ENCODE assay signal across 8 mouse cellular contexts in genomic region chr10:89395823-89396222, GRCm38 (mm10). TPM values are rescaled to one million over a fixed set of nuclear protein-coding genes. Genes with fewer than 3 reads are reported as not detected.
DNase-seq lines count a peak whose midpoint lies in the region; ATAC-seq lines count a peak whose summit lies in the region.
"Had no signal": no experiment of that assay in that cellular context is flagged by ENCODE, and none has a peak within 500 bp of the region (broad histone marks: within the 10 kb centered on the region; RNA-seq: fewer than 3 reads in every experiment).

No protein-coding gene starts in this region.

- peak overlapping the region; percentile 42 for H3K4me3 ChIP-seq in heart, embryonic 10.5 days
- H3K4me3 ChIP-seq in lung, embryonic 15.5 days = no peak overlapping the region
- no peak overlapping the region for H3K4me3 ChIP-seq in neural tube, embryonic 15.5 days (replicated peaks)
- H3K4me3 ChIP-seq: stomach, embryonic 15.5 days had no signal

- H3K9me3 ChIP-seq in heart, embryonic 10.5 days = no peaks in the 10 kb centered on the region
- H3K9me3 ChIP-seq in lung, embryonic 15.5 days = peaks cover 3% of the 10 kb centered on the region; the same call in 1 of the 2 replicates
- H3K9me3 ChIP-seq in neural tube, embryonic 15.5 days (replicated peaks) = no peaks in the 10 kb centered on the region
- H3K9me3 ChIP-seq: stomach, embryonic 15.5 days had no signal

- H3K4me2 ChIP-seq in lung, embryonic 15.5 days = peak overlapping the region; percentile 16; the same call in 1 of the 2 replicates
- peak overlapping the region; percentile 27 for H3K4me2 ChIP-seq in neural tube, embryonic 15.5 days
- H3K4me2 ChIP-seq: stomach, embryonic 15.5 days had no signal

- WGBS in heart, embryonic 10.5 days = 1% methylated on average over 7 of the region's 7 CpGs
- WGBS in lung, embryonic 15.5 days = 4% methylated on average over 6 of the region's 7 CpGs
- WGBS in neural tube, embryonic 15.5 days = 1% methylated on average over 7 of the region's 7 CpGs

- H3K27me3 ChIP-seq in heart, embryonic 10.5 days (ENCODE audit: insufficient read depth, poor library complexity, severe bottlenecking) = no peaks in the 10 kb centered on the region
- H3K27me3 ChIP-seq in lung, embryonic 15.5 days = no peaks in the 10 kb centered on the region
- H3K27me3 ChIP-seq in neural tube, embryonic 15.5 days (replicated peaks) = no peaks in the 10 kb centered on the region
- H3K27me3 ChIP-seq: stomach, embryonic 15.5 days had no signal

- no peak for ATAC-seq in lung, embryonic 15.5 days (ENCODE audit: borderline replicate concordance, extremely low read depth, low FRiP score, low TSS enrichment)
- peak; percentile 72; the same call in 1 of the 2 replicates for ATAC-seq in neural tube, embryonic 15.5 days (ENCODE audit: low FRiP score)

- peak; percentile 83 for DNase-seq in ES-CJ7 (ENCODE audit: low read depth, low spot score)
- peak; percentile 18 to 30 for DNase-seq in adrenal gland, adult 18-20 months (ENCODE audit: low spot score in 2 of 2)
- DNase-seq in embryo, embryonic 11 days = peak; percentile 74
- no peak for DNase-seq in heart, embryonic 10.5 days (ENCODE audit: low spot score)
- DNase-seq in kidney, postnatal 14 days = peak; percentile 55

- H3K4me1 ChIP-seq in heart, embryonic 10.5 days = peaks cover 12% of the 10 kb centered on the region; the same call in 1 of the 2 replicates
- H3K4me1 ChIP-seq in lung, embryonic 15.5 days = no peaks in the 10 kb centered on the region
- H3K4me1 ChIP-seq in neural tube, embryonic 15.5 days = no peaks in the 10 kb centered on the region
- H3K4me1 ChIP-seq: stomach, embryonic 15.5 days had no signal

- 0 out of 2 replicates have a peak overlapping the region, but pooled peaks have one; percentile 22 for H3K27ac ChIP-seq in heart, embryonic 10.5 days
- H3K27ac ChIP-seq in lung, embryonic 15.5 days = no peak overlapping the region
- H3K27ac ChIP-seq in neural tube, embryonic 15.5 days (replicated peaks) = no peak overlapping the region
- H3K27ac ChIP-seq: stomach, embryonic 15.5 days had no signal

- no peak overlapping the region for H3K9ac ChIP-seq in lung, embryonic 15.5 days
- no peak overlapping the region for H3K9ac ChIP-seq in neural tube, embryonic 15.5 days (replicated peaks)
- H3K9ac ChIP-seq: stomach, embryonic 15.5 days had no signal

- H3K36me3 ChIP-seq in heart, embryonic 10.5 days = no peaks in the 10 kb centered on the region
- H3K36me3 ChIP-seq in lung, embryonic 15.5 days = no peaks in the 10 kb centered on the region
- H3K36me3 ChIP-seq in neural tube, embryonic 15.5 days = no peaks in the 10 kb centered on the region
- H3K36me3 ChIP-seq: stomach, embryonic 15.5 days had no signal

RNA-seq across cellular contexts. Expression of gene Gas2l3, which starts 47.9 kb away (rescaled TPM):
- total RNA-seq in adrenal gland, adult 18-20 months (2021) = 1 to 10 TPM; 2.2 TPM
- 12.1 and 21.9 TPM in 2 replicates for polyA plus RNA-seq in heart, embryonic 10.5 days (2016; fragmentation: Nextera tagmentation; extraction: Ambion mirVana)
- polyA plus RNA-seq in lung, embryonic 15.5 days (2015; fragmentation: Nextera tagmentation; extraction: Ambion mirVana) = 20.7 and 22.0 TPM in 2 replicates
- 4.0 and 7.6 TPM in 2 replicates for polyA plus RNA-seq in neural tube, embryonic 15.5 days (2015; fragmentation: Nextera tagmentation; extraction: Ambion mirVana)

RNA-seq across cellular contexts. Expression of gene Ano4, which starts 51.3 kb away (rescaled TPM):
- total RNA-seq in adrenal gland, adult 18-20 months (2021) = under 1 TPM; 0.30 to 0.35 TPM
- polyA plus RNA-seq in heart, embryonic 10.5 days (2016; fragmentation: Nextera tagmentation; extraction: Ambion mirVana) = 3.0 and 5.1 TPM in 2 replicates
- polyA plus RNA-seq in lung, embryonic 15.5 days (2015; fragmentation: Nextera tagmentation; extraction: Ambion mirVana) = 0.82 and 1.1 TPM in 2 replicates
- 12.4 and 12.5 TPM in 2 replicates for polyA plus RNA-seq in neural tube, embryonic 15.5 days (2015; fragmentation: Nextera tagmentation; extraction: Ambion mirVana)
